Mouse (Mus musculus) ES-E14 (cell line): Measurements from ENCODE around the gene Grb10. TPM values are rescaled to one million over a fixed set of nuclear protein-coding genes. Genes with fewer than 3 reads are reported as not detected.

Experiments used
- DNase-seq: peaks from one replicate; pipeline ENCODE4 v3.0.0-alpha.2; 2013; ENCODE audit warnings: low read depth, low spot score
- H3K27ac ChIP-seq: 2 replicates; pipeline ENCODE4 v1.5.1; 2012; ENCODE audit warnings: low read depth, mild to moderate bottlenecking, low read length, moderate library complexity, mixed read lengths; ENCODE audit not compliant: poor library complexity, insufficient read depth, severe bottlenecking
- H3K36me3 ChIP-seq: 2 replicates; pipeline ENCODE4 v1.6.1; 2012; ENCODE audit warnings: mild to moderate bottlenecking, low read length, moderate library complexity, mixed read lengths; ENCODE audit not compliant: control insufficient read depth, poor library complexity, insufficient read depth, severe bottlenecking
- H3K4me1 ChIP-seq, 2 experiments: fragments of 150-350 bp in 1 of 2; sonication (generic) in 1 of 2; 2 replicates each; pipeline ENCODE4 v1.6.1; 2012; ENCODE audit warnings: low read length in 2 of 2, mild to moderate bottlenecking in 1 of 2, mixed read lengths in 1 of 2; ENCODE audit not compliant: control insufficient read depth in 2 of 2, insufficient read depth in 2 of 2, poor library complexity in 1 of 2
- H3K4me3 ChIP-seq, 2 experiments: fragments of 150-350 bp in 1 of 2; sonication (generic) in 1 of 2; 2 replicates each; pipeline ENCODE4 v1.5.1; 2012; ENCODE audit warnings: low read length in 2 of 2, low read depth in 1 of 2, mild to moderate bottlenecking in 1 of 2, mixed read lengths in 1 of 2; ENCODE audit not compliant: insufficient read depth in 1 of 2, poor library complexity in 1 of 2, severe bottlenecking in 1 of 2
- H3K9ac ChIP-seq: 2 replicates; pipeline ENCODE4 v1.6.1; 2012; ENCODE audit warnings: low read depth, mild to moderate bottlenecking, low read length, mixed read lengths; ENCODE audit not compliant: poor library complexity, insufficient read depth, severe bottlenecking
- H3K9me3 ChIP-seq: fragments of 150-350 bp; sonication (generic); 2 replicates; pipeline ENCODE4 v1.6.1; 2012; ENCODE audit warnings: low read depth, mild to moderate bottlenecking, low read length; ENCODE audit not compliant: control insufficient read depth, insufficient read depth
- CHD2 ChIP-seq: IDR thresholded peaks from 2 replicates; pipeline ENCODE4 v1.6.1; 2014; ENCODE audit warnings: mild to moderate bottlenecking, low read depth, low read length, inconsistent platforms
- HCFC1 ChIP-seq: IDR thresholded peaks from 2 replicates; pipeline ENCODE4 v1.6.1; 2012; ENCODE audit warnings: low read length, inconsistent platforms, borderline replicate concordance; ENCODE audit not compliant: insufficient read depth
- MAFK ChIP-seq: IDR thresholded peaks from 2 replicates; pipeline ENCODE4 v1.6.1; 2014; ENCODE audit warnings: mild to moderate bottlenecking, low read depth, low read length, inconsistent platforms; ENCODE audit not compliant: insufficient read depth
- ZC3H11A ChIP-seq: IDR thresholded peaks from 2 replicates; pipeline ENCODE4 v1.6.1; 2012; ENCODE audit warnings: low read depth, mild to moderate bottlenecking, inconsistent platforms, low read length, borderline replicate concordance
- ZNF384 ChIP-seq: IDR thresholded peaks from 2 replicates; pipeline ENCODE4 v1.6.1; 2012; ENCODE audit warnings: low read depth, low read length, inconsistent platforms
- in situ Hi-C, 2 experiments: fragments of 600-800 bp; cut with MboI; formaldehyde crosslinking; loops; one replicate each; pipeline ENCODE4 v1.15.1; 2025; ENCODE audit warnings: low sequenced_read_pairs in 2 of 2, inconsistent platforms in 1 of 2; ENCODE audit not compliant: unreplicated experiment in 2 of 2
- total RNA-seq: library from RNA; depleted of rRNA; stranded (reverse); fragments of 300-350 nt; gene quantifications from 2 replicates; pipeline ENCODE4 v1.2.3, GENCODE M21; 2012

The Grb10 gene
- total RNA-seq, 1 experiment, result 33.4 TPM

GRCm38 (mm10) chr11:11955783-11956182 is 82.7 kb downstream of the Grb10 start:
- no peak overlapping the region for H3K9ac ChIP-seq
- no peak overlapping the region for H3K27ac ChIP-seq
- H3K4me3 ChIP-seq, result no peak overlapping the region
- no peak for DNase-seq
- TF ChIP-seq CHD2, result no peak
- no peak for TF ChIP-seq ZC3H11A
- no peak for TF ChIP-seq HCFC1
- H3K4me1 ChIP-seq, result no peaks in the 10 kb centered on the region
- no peaks in the 10 kb centered on the region for H3K36me3 ChIP-seq
- H3K9me3 ChIP-seq, result no peaks in the 10 kb centered on the region
- in situ Hi-C loops, result no loop called here

DNA sequence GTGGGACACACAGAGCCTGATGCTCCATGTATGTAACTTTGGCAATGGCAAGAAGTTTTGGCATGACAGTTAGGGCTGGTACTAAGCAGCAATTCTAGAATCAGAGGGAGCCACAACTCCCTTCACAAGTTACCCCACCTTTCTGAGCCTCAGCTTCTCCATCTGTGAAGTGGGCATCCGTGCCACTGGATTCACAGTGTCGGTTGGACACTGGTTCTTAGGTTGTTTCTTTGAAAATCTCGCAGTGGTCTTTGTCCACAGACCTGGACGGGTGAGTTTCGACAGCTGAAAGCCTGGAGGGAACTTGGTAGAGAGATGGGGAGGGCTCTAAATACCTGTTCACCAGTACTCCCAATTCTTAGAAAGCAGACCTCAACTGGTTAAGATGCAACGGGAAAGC is 83.9 kb downstream of the Grb10 start:
- H3K4me1 ChIP-seq, result peaks cover 0 to 2% of the 10 kb centered on the region in 2 experiments; a peak in 1 of 4 replicates
- H3K36me3 ChIP-seq, result no peaks in the 10 kb centered on the region
- in situ Hi-C loops, result no loop called here

GRCm38 (mm10) chr11:11954115-11954438 is 84.4 kb downstream of the Grb10 start:
- Histone ChIP-seq H3K4me1 (peaks cover 0 to 2% of the 10 kb centered on the region in 2 experiments; a peak in 1 of 4 replicates), H3K27ac (no peak overlapping the region), H3K9me3 (no peaks in the 10 kb centered on the region), H3K9ac (no peak overlapping the region), H3K36me3 (no peaks in the 10 kb centered on the region), H3K4me3 (no peak overlapping the region)
- TF ChIP-seq MAFK (no peak), HCFC1 (no peak), ZNF384 (no peak), CHD2 (no peak), ZC3H11A (no peak)
- in situ Hi-C loops, result no loop called here
- DNase-seq, result no peak

More for the DNA sequence above, 83.9 kb downstream of the Grb10 start:
- no peak overlapping the region for H3K9ac ChIP-seq
- no peak overlapping the region for H3K27ac ChIP-seq
- no peaks in the 10 kb centered on the region for H3K9me3 ChIP-seq
- no peak for TF ChIP-seq HCFC1
- no peak for TF ChIP-seq ZNF384
- TF ChIP-seq CHD2, result no peak
- no peak for TF ChIP-seq ZC3H11A
- no peak for TF ChIP-seq MAFK
- DNase-seq, result no peak
- H3K4me3 ChIP-seq, result no peak overlapping the region

DNA sequence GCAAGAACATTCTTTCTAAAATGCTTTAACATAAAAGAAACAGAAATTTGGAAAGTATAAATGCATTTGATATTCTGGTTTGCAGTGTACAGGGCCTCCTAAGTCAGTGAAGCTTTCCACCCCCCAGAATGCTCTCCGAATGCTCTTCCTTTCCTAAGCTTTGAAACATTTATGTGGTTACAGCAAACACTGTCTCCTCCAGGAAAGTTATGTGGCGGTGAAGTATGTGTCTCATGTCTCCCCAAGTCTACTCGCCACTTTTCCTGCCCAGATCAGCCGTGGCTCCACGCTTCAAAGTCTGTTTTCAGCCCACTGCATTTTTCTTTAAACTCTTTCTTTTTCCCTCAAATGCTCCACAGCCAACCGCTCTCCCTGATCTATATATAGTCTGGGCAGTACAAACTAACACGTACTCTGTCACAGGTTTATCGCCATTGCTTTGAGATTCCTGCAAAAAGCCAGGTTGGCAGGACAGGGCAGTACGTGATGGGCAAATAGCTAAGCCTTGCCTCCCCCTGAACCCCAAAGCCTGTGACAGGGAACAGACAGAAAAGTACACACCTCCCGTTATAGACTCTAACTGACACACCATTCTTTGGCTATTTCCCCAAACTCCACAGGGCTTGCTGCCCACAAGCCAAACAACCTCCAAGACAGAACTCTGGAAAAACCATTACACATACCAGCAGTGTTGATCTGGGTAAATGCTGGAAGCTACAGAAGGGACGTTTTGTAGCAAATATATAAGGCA is 84.9 kb downstream of the Grb10 start:
- DNase-seq, result no peak
- H3K36me3 ChIP-seq, result no peaks in the 10 kb centered on the region

More for the DNA sequence above, 84.9 kb downstream of the Grb10 start:
- H3K4me1 ChIP-seq, result peaks cover 2% of the 10 kb centered on the region in 2 experiments; a peak in 2 of 4 replicates
- TF ChIP-seq ZNF384 (no peak), CHD2 (no peak), MAFK (no peak), HCFC1 (no peak), ZC3H11A (no peak)
- no peak overlapping the region for H3K9ac ChIP-seq
- no peaks in the 10 kb centered on the region for H3K9me3 ChIP-seq
- no peak overlapping the region for H3K4me3 ChIP-seq
- H3K27ac ChIP-seq, result no peak overlapping the region
- in situ Hi-C loops, result no loop called here
